Mouse (Mus musculus) erythroblast, embryonic 14.5 days (primary cell): ENCODE results near the gene Tufm.

Experiments used
- GATA1 ChIP-seq: IDR thresholded peaks from 2 replicates; pipeline ENCODE4 v1.6.1; 2012; ENCODE audit warnings: low read length, inconsistent platforms, mixed read lengths
- TAL1 ChIP-seq: IDR thresholded peaks from 3 replicates; pipeline ENCODE4 v1.6.1; 2012; ENCODE audit warnings: low read length, inconsistent platforms, mixed read lengths

DNA sequence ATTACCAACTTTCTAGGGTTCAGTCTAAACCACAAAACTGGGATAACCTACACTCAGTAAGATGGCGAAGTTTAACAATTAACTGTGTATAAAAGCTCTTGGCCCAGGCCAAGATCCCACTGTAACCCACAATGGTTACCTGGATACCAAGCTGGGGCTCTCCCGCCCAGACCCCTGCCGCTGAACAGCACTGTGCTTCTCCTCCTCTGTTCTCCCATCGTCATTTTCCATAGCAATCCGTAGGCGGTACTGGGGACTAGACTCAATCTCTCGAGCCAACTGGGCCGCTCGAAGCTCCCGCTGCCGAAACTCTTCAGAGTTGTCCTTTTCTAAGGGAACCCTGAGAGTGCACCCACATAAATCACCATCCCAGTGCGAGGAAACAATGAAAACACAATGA is 10.8 kb downstream of the Tufm start:
- TF ChIP-seq TAL1 = no peak
- TF ChIP-seq GATA1 = no peak
